Mouse (Mus musculus) thymus, postnatal 36 days (tissue): ENCODE results near the gene Zgpat.

Experiments used
- DNase-seq, 2 experiments: peaks; one replicate each; pipeline ENCODE4 v3.0.0; 2022; ENCODE audit warnings: mixed read lengths in 2 of 2

The Zgpat gene

DNA sequence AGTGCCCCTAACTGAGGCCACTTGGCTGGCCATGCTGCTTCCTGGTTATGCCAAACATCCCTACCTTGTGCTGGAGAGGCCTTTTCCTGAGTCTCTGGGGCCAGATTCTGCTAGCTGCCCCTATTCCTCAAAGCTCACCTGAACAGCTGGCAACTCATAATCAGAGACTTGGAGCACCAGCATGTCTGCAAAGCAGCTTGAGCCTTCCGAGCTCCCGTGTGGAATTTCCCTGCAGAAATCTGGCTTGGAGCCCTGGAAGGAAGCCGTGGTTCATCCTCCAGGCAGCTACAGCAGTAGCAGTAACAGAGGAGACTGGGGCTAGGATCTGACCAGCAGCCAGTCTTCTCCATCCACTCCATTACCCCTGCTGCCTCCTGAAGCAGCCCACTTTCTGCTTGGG is 21.2 kb downstream of the Zgpat start:
- DNase-seq, result no peak

- no peak for DNase-seq
These were observed 22.0 kb downstream of the Zgpat start for GRCm38 (mm10) chr2:181386663-181387210.

DNA sequence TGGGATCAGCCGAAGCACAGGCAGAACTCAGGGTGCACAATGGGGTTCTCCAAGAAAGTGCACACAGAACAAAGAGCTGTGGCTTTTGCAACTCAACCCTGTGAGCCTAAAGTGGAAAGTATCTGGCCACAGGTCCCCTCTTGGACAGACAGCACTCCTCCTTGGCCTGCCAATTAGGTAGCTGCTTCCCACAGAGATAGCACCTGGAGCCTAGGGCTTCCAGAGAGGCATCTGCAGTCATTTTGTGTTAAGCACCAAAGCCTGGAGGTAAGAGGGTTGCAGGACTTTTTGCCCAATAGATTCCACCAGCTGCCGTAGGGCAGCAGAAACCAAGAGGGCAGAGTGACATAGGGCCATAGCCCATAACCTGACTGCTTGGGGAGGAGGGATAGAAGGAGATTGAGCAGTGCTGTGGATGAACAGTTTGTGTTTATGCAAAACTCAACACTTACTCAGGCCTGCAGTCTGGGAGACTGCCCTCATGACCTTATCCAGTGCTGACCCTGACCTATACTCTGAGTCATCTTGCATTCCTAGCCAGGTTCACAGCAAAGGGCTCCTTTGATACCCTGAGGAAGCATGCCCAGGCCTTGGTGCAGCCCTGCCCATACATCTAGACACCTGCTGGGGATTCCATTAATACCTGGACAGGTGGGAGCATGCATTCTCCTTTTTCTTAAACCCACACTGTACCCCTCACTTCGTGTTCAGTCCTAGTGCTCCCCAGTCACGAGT is 25.6 kb downstream of the Zgpat start:
- DNase-seq, result no peak

GRCm38 (mm10) chr2:181391022-181391421 is 26.3 kb downstream of the Zgpat start:
- DNase-seq, result no peak

- no peak for DNase-seq
These were observed 26.8 kb downstream of the Zgpat start for GRCm38 (mm10) chr2:181391541-181391940.

DNA sequence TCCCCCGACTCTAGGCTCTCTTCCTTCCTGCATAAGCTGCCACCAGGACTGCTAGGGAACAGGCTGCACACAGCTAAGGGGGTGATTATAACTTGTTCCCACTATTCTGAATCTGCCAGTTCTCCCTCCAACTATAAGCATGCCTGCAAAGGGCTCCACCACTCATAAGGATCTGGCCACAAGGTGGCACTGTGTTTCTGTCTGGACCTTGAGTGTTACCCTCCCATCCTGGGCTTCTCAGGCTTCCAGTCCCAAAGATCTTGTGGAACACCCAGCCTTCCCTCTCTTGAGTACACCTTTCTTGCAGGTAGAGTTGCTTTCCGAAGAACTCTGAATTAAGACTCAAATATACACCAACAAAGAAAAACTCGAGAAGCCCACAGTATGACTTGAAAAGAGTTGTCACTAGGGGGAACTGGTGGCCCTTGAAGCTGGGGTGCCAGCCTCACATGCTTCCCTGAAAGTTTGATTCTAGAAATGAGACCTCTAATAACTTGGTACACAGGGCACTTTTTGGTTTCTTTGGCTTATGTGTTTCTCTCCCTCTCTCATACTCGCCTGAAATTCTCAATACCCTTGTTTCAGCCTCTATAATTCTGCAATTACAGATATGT is 28.0 kb downstream of the Zgpat start:
- DNase-seq, result peak; percentile 71 to 77

GRCm38 (mm10) chr2:181394086-181394485 is 29.4 kb downstream of the Zgpat start:
- no peak for DNase-seq

DNA sequence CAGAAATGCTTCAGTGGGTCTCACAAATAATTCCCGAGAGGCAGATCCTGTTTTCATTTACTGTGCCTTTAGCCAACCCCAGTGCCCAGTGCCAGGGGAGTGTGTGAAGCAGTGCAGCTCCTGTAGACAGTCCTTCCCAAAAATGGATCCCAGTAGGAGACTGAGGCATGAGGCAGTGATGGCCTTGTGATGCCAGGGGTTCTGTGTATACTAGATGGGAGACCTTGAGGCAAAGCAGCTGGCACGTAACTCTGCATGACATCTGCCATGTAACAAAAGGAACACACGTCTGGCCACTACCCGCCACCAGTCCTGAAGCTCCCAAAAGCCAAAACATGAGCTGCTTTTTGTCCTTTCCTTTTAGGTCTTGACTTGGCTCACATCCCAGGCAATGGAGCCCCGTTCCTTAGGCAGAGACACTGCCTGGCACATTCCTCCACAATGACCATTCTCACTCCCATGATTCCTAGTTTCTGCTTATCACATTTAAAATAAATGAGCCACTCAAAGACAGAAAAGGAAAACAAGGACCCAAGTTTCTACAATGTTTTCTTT is 32.6 kb downstream of the Zgpat start:
- no peak for DNase-seq

- DNase-seq, result no peak
These were observed 36.8 kb downstream of the Zgpat start for GRCm38 (mm10) chr2:181401497-181401896.

DNA sequence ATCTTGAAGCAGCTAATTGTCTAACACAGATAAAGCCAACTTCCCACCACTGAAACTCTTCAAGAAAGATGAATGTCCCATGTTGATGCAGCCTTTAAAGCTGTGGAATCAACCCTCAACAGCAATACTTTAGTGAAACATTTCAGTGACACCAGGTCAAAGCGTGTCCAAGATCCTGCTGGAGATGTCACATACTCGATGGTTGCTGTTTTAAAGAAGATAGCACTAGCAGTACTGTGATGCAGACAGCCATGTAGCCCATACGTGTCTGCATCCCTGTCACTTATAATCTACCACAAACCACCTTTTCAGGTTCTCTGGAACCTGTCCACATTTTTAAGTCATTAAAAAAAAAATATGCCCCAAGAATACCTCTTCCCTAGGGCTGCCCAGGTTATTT is 39.0 kb downstream of the Zgpat start:
- no peak for DNase-seq

- DNase-seq, result no peak
These were observed 44.9 kb downstream of the Zgpat start for GRCm38 (mm10) chr2:181409643-181410042.

DNA sequence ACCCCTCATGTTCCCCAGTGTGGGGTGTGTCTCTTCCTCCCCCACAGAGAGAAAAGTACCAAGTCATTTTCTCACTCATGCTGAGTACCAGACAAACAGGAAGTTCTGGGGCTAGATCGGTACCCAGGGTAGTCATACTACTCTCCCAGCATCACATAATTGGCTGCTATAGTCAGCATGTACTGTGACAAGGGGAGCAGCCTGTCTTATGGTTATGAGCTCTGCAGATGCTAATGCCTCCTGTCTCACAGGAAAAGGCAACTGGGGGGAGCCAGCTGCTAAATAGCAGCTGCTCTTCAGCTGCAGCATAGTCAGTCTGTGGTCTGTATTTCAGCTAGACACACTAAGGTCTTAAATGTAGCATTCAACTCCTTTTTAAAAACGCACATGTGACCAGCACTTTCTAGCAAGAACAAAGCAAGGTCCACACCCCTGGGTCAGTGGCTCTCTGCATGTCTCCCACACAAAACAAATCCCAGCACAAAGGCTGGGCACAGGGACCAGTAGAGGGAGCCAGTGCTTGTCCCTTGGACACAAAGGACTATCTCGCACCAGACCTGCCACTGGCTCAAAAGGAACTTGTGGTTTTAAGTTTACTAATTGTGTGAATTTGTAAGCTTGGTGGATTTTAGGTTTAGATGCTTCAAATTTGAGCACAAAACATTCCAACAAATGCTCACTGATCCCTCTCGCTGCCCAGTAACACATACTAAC is 46.2 kb downstream of the Zgpat start:
- peak; percentile 30 to 34 for DNase-seq

DNA sequence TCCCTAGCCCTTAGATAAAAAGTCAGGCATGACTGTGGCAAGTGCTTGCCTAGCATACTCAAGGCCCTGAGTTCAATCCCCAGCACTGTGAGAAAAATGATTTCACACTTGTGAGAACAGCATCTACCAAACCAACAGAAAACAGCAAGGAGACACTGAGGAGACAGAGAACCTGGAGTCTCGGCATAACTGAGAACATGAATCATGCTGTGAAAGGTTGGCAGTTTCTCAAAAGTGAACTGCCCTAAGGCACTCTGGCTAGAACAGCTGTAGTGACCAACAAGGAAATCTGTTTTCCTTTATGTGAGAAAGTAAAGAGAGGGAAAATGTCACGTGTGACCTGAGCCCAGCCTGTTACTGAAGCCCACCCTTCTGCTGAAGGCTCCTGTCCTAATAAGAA is 48.4 kb downstream of the Zgpat start:
- DNase-seq, result no peak

GRCm38 (mm10) chr2:181415945-181416344 is 51.2 kb downstream of the Zgpat start:
- DNase-seq, result no peak

- no peak for DNase-seq
These were observed 54.6 kb downstream of the Zgpat start for GRCm38 (mm10) chr2:181419359-181419758.

DNA sequence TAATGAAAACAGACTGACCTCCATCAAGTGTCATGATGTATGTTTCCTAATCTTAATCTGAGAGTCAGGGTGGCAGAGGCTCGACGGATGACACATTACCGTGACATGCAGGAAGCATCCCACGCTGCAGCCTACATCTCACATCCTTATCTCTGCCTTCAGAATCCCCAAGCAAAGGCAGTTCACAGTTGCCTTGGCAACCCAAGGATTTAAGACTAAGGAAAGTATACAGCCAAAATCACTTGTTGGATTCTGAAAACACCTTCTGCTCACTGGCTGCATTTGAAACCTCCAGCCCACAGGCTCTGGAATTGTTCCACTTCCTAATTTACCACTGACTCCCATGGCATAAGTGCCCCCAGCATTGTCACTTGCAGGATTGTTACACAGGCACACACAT is 55.7 kb downstream of the Zgpat start:
- DNase-seq, result no peak

DNA sequence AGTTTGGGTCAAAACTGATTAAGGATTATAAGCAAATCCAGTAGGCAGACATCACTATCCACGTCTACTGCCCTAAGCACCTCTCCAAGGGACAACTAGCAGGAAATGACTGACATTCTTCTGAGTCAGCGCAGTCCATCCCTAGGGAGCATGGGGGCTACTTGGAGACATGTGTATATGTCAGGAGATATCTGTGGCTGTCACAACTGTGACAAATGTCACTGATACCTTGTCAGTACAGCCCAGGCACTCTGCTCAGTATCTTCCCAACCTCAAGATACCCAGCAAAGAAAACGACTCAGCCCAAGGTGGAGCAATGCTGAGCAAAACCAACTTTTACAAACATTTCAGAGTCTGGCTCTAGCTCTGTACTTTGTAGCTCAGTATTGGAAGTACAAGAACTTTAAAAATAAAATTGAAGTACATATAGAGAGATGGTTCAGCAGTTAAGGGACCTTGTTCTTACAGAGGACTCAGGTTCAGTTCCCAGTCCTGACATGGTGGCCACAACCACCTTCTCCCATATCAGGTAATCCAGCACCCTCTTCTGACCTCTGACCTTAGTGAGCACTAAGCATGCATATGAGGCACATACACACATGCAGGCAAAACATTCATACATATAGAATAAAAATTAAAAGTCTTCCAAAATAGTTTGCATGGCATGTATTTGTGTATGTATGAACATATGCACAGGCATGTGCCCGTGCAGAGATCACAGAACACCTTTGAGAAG is 56.3 kb downstream of the Zgpat start:
- DNase-seq, result no peak

- no peak for DNase-seq
These were observed 59.1 kb downstream of the Zgpat start for GRCm38 (mm10) chr2:181423834-181424233.
